Mouse (Mus musculus): ENCODE results near the gene Inpp4b.

- TF ChIP-seq CTCF (IDR thresholded peaks at IDR 0.05; ENCODE audit: extremely low read depth, insufficient read length, insufficient replicate concordance, low read depth, low read length) (no peak), POLR2A (IDR thresholded peaks at IDR 0.05; ENCODE audit: low read depth, low read length) (no peak)
These were observed 442.4 kb downstream of the Inpp4b start for GRCm38 (mm10) chr8:81784775-81785174.

All from small intestine, adult 2 months (tissue).